Mouse (Mus musculus): ENCODE measurements around the gene Mrps18c. TPM values are rescaled to one million over a fixed set of nuclear protein-coding genes. Genes with fewer than 3 reads are reported as not detected.

Gene Mrps18c
- polyA plus RNA-seq, 1 experiment from 2014 or later: 128 TPM

GRCm38 (mm10) chr5:100779002-100779401 lies 19.4 kb upstream of the Mrps18c start:
- WGBS: 93% methylated on average over 13 of the region's 13 CpGs
- H3K36me3 ChIP-seq: peaks cover 84% of the 10 kb centered on the region

GRCm38 (mm10) chr5:100787527-100787926 lies 10.9 kb upstream of the Mrps18c start:
- Histone ChIP-seq H3K4me1 (no peaks in the 10 kb centered on the region), H3K4me3 (no peak overlapping the region), H3K27ac (replicated peaks) (no peak overlapping the region), H3K27me3 (replicated peaks) (no peaks in the 10 kb centered on the region), H3K9me3 (no peaks in the 10 kb centered on the region), H3K4me2 (no peak overlapping the region), H3K36me3 (peaks cover 97% of the 10 kb centered on the region), H3K9ac (no peak overlapping the region)
- no peak for ATAC-seq (ENCODE audit: extremely low read depth, insufficient number of reproducible peaks, low FRiP score, low TSS enrichment)
- WGBS: 89% methylated on average over 9 of the region's 9 CpGs

More at GRCm38 (mm10) chr5:100779002-100779401, 19.4 kb upstream of the Mrps18c start:
- no peak overlapping the region for H3K4me3 ChIP-seq
- no peak for ATAC-seq (ENCODE audit: extremely low read depth, insufficient number of reproducible peaks, low FRiP score, low TSS enrichment)
- H3K9ac ChIP-seq: no peak overlapping the region
- no peaks in the 10 kb centered on the region for H3K9me3 ChIP-seq
- H3K4me2 ChIP-seq: no peak overlapping the region
- H3K4me1 ChIP-seq: peaks cover 12% of the 10 kb centered on the region
- no peak overlapping the region for H3K27ac ChIP-seq (replicated peaks)
- no peaks in the 10 kb centered on the region for H3K27me3 ChIP-seq (replicated peaks)

- Histone ChIP-seq H3K36me3 (peaks cover 91% of the 10 kb centered on the region), H3K27me3 (replicated peaks) (no peaks in the 10 kb centered on the region), H3K27ac (replicated peaks) (no peak overlapping the region), H3K9ac (no peak overlapping the region), H3K9me3 (no peaks in the 10 kb centered on the region), H3K4me3 (no peak overlapping the region), H3K4me1 (peaks cover 1% of the 10 kb centered on the region), H3K4me2 (no peak overlapping the region)
- ATAC-seq (ENCODE audit: extremely low read depth, insufficient number of reproducible peaks, low FRiP score, low TSS enrichment): no peak
- 92% methylated on average over 7 of the region's 7 CpGs for WGBS
Observed at GRCm38 (mm10) chr5:100792261-100792660, 6.2 kb upstream of the Mrps18c start.

- H3K9me3 ChIP-seq: no peaks in the 10 kb centered on the region
- H3K36me3 ChIP-seq: peaks cover 74% of the 10 kb centered on the region
- 74% methylated on average over 5 of the region's 5 CpGs for WGBS
- no peak overlapping the region for H3K27ac ChIP-seq (replicated peaks)
- H3K27me3 ChIP-seq (replicated peaks): no peaks in the 10 kb centered on the region
- peaks cover 9% of the 10 kb centered on the region for H3K4me1 ChIP-seq
- ATAC-seq (ENCODE audit: extremely low read depth, insufficient number of reproducible peaks, low FRiP score, low TSS enrichment): no peak
- H3K9ac ChIP-seq: no peak overlapping the region
- H3K4me3 ChIP-seq: no peak overlapping the region
- no peak overlapping the region for H3K4me2 ChIP-seq
Observed at GRCm38 (mm10) chr5:100794084-100794483, 4.3 kb upstream of the Mrps18c start.

GRCm38 (mm10) chr5:100818341-100818740 lies 19.9 kb downstream of the Mrps18c start:
- Histone ChIP-seq H3K9ac (no peak overlapping the region), H3K36me3 (peaks cover 42% of the 10 kb centered on the region), H3K4me1 (peaks cover 12% of the 10 kb centered on the region), H3K4me3 (no peak overlapping the region), H3K27me3 (replicated peaks) (no peaks in the 10 kb centered on the region), H3K4me2 (no peak overlapping the region), H3K27ac (replicated peaks) (no peak overlapping the region), H3K9me3 (no peaks in the 10 kb centered on the region)
- no peak for ATAC-seq (ENCODE audit: extremely low read depth, insufficient number of reproducible peaks, low FRiP score, low TSS enrichment)
- WGBS: 77% methylated on average over 4 of the region's 4 CpGs

- no peak for ATAC-seq (ENCODE audit: extremely low read depth, insufficient number of reproducible peaks, low FRiP score, low TSS enrichment)
- H3K9me3 ChIP-seq: no peaks in the 10 kb centered on the region
- peak overlapping the region; percentile 91 for H3K4me2 ChIP-seq
- peak overlapping the region; percentile 98 for H3K9ac ChIP-seq
- no peaks in the 10 kb centered on the region for H3K27me3 ChIP-seq (replicated peaks)
- peaks cover 27% of the 10 kb centered on the region for H3K36me3 ChIP-seq
- H3K4me1 ChIP-seq: peaks cover 12% of the 10 kb centered on the region
- 29% methylated on average over 16 of the region's 16 CpGs for WGBS
- H3K27ac ChIP-seq (replicated peaks): peak overlapping the region; percentile 86
- H3K4me3 ChIP-seq: peak overlapping the region; percentile 76
Observed at GRCm38 (mm10) chr5:100819568-100820480, 21.4 kb downstream of the Mrps18c start.

GRCm38 (mm10) chr5:100820483-100821184 lies 22.2 kb downstream of the Mrps18c start, which contains the start of gene Abraxas1:
Gene Abraxas1, minus strand, starts transcription at chr5:100820965.
- Histone ChIP-seq H3K4me1 (peaks cover 12% of the 10 kb centered on the region), H3K4me3 (peak within 1 kb of the TSS; percentile 76), H3K27me3 (replicated peaks) (no peaks in the 10 kb centered on the region), H3K9ac (peak within 1 kb of the TSS; percentile 98), H3K4me2 (peak within 1 kb of the TSS; percentile 91), H3K36me3 (peaks cover 23% of the 10 kb centered on the region), H3K27ac (replicated peaks) (peak within 1 kb of the TSS; percentile 86), H3K9me3 (no peaks in the 10 kb centered on the region)
- WGBS: under 1% methylated on average over 63 of the region's 63 CpGs
- ATAC-seq (ENCODE audit: extremely low read depth, insufficient number of reproducible peaks, low FRiP score, low TSS enrichment): peak; percentile 93

- Histone ChIP-seq H3K27ac (replicated peaks) (no peak overlapping the region), H3K4me2 (peak overlapping the region; percentile 91), H3K27me3 (replicated peaks) (no peaks in the 10 kb centered on the region), H3K9me3 (no peaks in the 10 kb centered on the region), H3K4me3 (peak overlapping the region; percentile 76), H3K4me1 (peaks cover 12% of the 10 kb centered on the region), H3K36me3 (peaks cover 16% of the 10 kb centered on the region), H3K9ac (peak overlapping the region; percentile 98; the same call in 1 of the 2 replicates)
- no peak for ATAC-seq (ENCODE audit: extremely low read depth, insufficient number of reproducible peaks, low FRiP score, low TSS enrichment)
- 75% methylated on average over 8 of the region's 8 CpGs for WGBS
Observed at GRCm38 (mm10) chr5:100821375-100821774, 22.9 kb downstream of the Mrps18c start.

- Histone ChIP-seq H3K27me3 (replicated peaks) (no peaks in the 10 kb centered on the region), H3K9me3 (no peaks in the 10 kb centered on the region), H3K4me3 (no peak overlapping the region), H3K4me1 (peaks cover 12% of the 10 kb centered on the region), H3K9ac (no peak overlapping the region), H3K4me2 (no peak overlapping the region), H3K27ac (replicated peaks) (no peak overlapping the region), H3K36me3 (peaks cover 3% of the 10 kb centered on the region; the same call in 1 of the 2 replicates)
- 65% methylated on average over 7 of the region's 7 CpGs for WGBS
- ATAC-seq (ENCODE audit: extremely low read depth, insufficient number of reproducible peaks, low FRiP score, low TSS enrichment): no peak
Observed at GRCm38 (mm10) chr5:100822826-100823225, 24.4 kb downstream of the Mrps18c start.

GRCm38 (mm10) chr5:100825975-100826374 lies 27.5 kb downstream of the Mrps18c start:
- 20% methylated on average over 2 of the region's 2 CpGs for WGBS
- H3K27me3 ChIP-seq (replicated peaks): no peaks in the 10 kb centered on the region
- H3K9ac ChIP-seq: no peak overlapping the region
- no peak for ATAC-seq (ENCODE audit: extremely low read depth, insufficient number of reproducible peaks, low FRiP score, low TSS enrichment)
- no peaks in the 10 kb centered on the region for H3K9me3 ChIP-seq
- H3K4me2 ChIP-seq: no peak overlapping the region
- H3K4me1 ChIP-seq: peaks cover 4% of the 10 kb centered on the region
- no peaks in the 10 kb centered on the region for H3K36me3 ChIP-seq
- H3K4me3 ChIP-seq: no peak overlapping the region
- no peak overlapping the region for H3K27ac ChIP-seq (replicated peaks)

- no peak overlapping the region for H3K4me2 ChIP-seq
- ATAC-seq (ENCODE audit: extremely low read depth, insufficient number of reproducible peaks, low FRiP score, low TSS enrichment): no peak
- no peak overlapping the region for H3K9ac ChIP-seq
- H3K4me3 ChIP-seq: no peak overlapping the region
- H3K36me3 ChIP-seq: no peaks in the 10 kb centered on the region
- WGBS: 63% methylated on average over 7 of the region's 7 CpGs
- H3K27ac ChIP-seq (replicated peaks): no peak overlapping the region
- no peaks in the 10 kb centered on the region for H3K4me1 ChIP-seq
- no peaks in the 10 kb centered on the region for H3K27me3 ChIP-seq (replicated peaks)
- no peaks in the 10 kb centered on the region for H3K9me3 ChIP-seq
Observed at GRCm38 (mm10) chr5:100826531-100826930, 28.1 kb downstream of the Mrps18c start.

All from heart, embryonic 13.5 days (tissue).